Mouse (Mus musculus): Measurements from ENCODE around the gene Pepd. TPM values are rescaled to one million over a fixed set of nuclear protein-coding genes. Genes with fewer than 3 reads are reported as not detected.

Pepd gene
- polyA plus RNA-seq (2015; fragmentation: Nextera tagmentation; extraction: Ambion mirVana) = 44.5 and 54.8 TPM in 2 replicates

- no peaks in the 10 kb centered on the region for H3K36me3 ChIP-seq (ENCODE audit: insufficient read depth, low read length)
- DNase-seq (ENCODE audit: low spot score) = peak; percentile 94
- no peak for TF ChIP-seq CTCF (IDR thresholded peaks at IDR 0.05)
- no peak for TF ChIP-seq EP300 (IDR thresholded peaks at IDR 0.05)
- ATAC-seq = peak; percentile 99
- WGBS = 5% methylated on average over 44 of the region's 44 CpGs
- H3K27me3 ChIP-seq (replicated peaks; ENCODE audit: insufficient read depth, low read length) = no peaks in the 10 kb centered on the region
- peak within 1 kb of the TSS; percentile 83 for H3K4me3 ChIP-seq (ENCODE audit: low read depth, low read length)
- peak within 1 kb of the TSS; percentile 74 for H3K9ac ChIP-seq (replicated peaks; ENCODE audit: low read depth)
- peak within 1 kb of the TSS; percentile 43; the same call in 1 of the 2 replicates for H3K27ac ChIP-seq (ENCODE audit: low read length)
- peaks cover 5% of the 10 kb centered on the region; the same call in 1 of the 2 replicates for H3K4me1 ChIP-seq (ENCODE audit: insufficient read depth, low read depth, low read length)
- H3K9me3 ChIP-seq (ENCODE audit: low read length) = no peaks in the 10 kb centered on the region
- peak within 1 kb of the TSS; percentile 96 for H3K4me2 ChIP-seq (replicated peaks; ENCODE audit: low read depth, low read length)
Measured at GRCm38 (mm10) chr7:34911919-34912897, at the start of gene Pepd. TSS of gene Pepd (plus strand) at chr7:34912379.

- no peak for TF ChIP-seq CTCF (IDR thresholded peaks at IDR 0.05)
- TF ChIP-seq EP300 (IDR thresholded peaks at IDR 0.05) = no peak
- Histone ChIP-seq H3K4me2 (replicated peaks; ENCODE audit: low read depth, low read length) (no peak overlapping the region), H3K4me3 (ENCODE audit: low read depth, low read length) (no peak overlapping the region), H3K4me1 (ENCODE audit: insufficient read depth, low read depth, low read length) (no peaks in the 10 kb centered on the region), H3K9me3 (ENCODE audit: low read length) (no peaks in the 10 kb centered on the region), H3K36me3 (ENCODE audit: insufficient read depth, low read length) (no peaks in the 10 kb centered on the region), H3K27me3 (replicated peaks; ENCODE audit: insufficient read depth, low read length) (no peaks in the 10 kb centered on the region), H3K27ac (ENCODE audit: low read length) (no peak overlapping the region), H3K9ac (replicated peaks; ENCODE audit: low read depth) (no peak overlapping the region)
- DNase-seq (ENCODE audit: low spot score) (no peak), ATAC-seq (no peak)
- WGBS = 65% methylated on average over 6 of the region's 6 CpGs
Measured at GRCm38 (mm10) chr7:34867289-34867688, 44.9 kb upstream of the Pepd start.

- ATAC-seq (no peak), DNase-seq (ENCODE audit: low spot score) (no peak)
- TF ChIP-seq EP300 (IDR thresholded peaks at IDR 0.05) (no peak), CTCF (IDR thresholded peaks at IDR 0.05) (no peak)
- Histone ChIP-seq H3K4me2 (replicated peaks; ENCODE audit: low read depth, low read length) (no peak overlapping the region), H3K27me3 (replicated peaks; ENCODE audit: insufficient read depth, low read length) (no peaks in the 10 kb centered on the region), H3K9ac (replicated peaks; ENCODE audit: low read depth) (no peak overlapping the region), H3K4me1 (ENCODE audit: insufficient read depth, low read depth, low read length) (no peaks in the 10 kb centered on the region), H3K27ac (ENCODE audit: low read length) (no peak overlapping the region), H3K4me3 (ENCODE audit: low read depth, low read length) (no peak overlapping the region), H3K36me3 (ENCODE audit: insufficient read depth, low read length) (no peaks in the 10 kb centered on the region), H3K9me3 (ENCODE audit: low read length) (no peaks in the 10 kb centered on the region)
- WGBS = 75% methylated on average over 13 of the region's 13 CpGs
Measured at GRCm38 (mm10) chr7:34869693-34870092, 42.5 kb upstream of the Pepd start.

- Histone ChIP-seq H3K27me3 (replicated peaks; ENCODE audit: insufficient read depth, low read length) (no peaks in the 10 kb centered on the region), H3K9ac (replicated peaks; ENCODE audit: low read depth) (no peak overlapping the region), H3K27ac (ENCODE audit: low read length) (no peak overlapping the region), H3K4me2 (replicated peaks; ENCODE audit: low read depth, low read length) (no peak overlapping the region), H3K36me3 (ENCODE audit: insufficient read depth, low read length) (no peaks in the 10 kb centered on the region), H3K4me1 (ENCODE audit: insufficient read depth, low read depth, low read length) (no peaks in the 10 kb centered on the region), H3K9me3 (ENCODE audit: low read length) (no peaks in the 10 kb centered on the region), H3K4me3 (ENCODE audit: low read depth, low read length) (no peak overlapping the region)
- DNase-seq (ENCODE audit: low spot score) (peak; percentile 46), ATAC-seq (peak; percentile 43; the same call in 1 of the 2 replicates)
- TF ChIP-seq EP300 (IDR thresholded peaks at IDR 0.05) = no peak
- peak; percentile 58 for TF ChIP-seq CTCF (IDR thresholded peaks at IDR 0.05)
- 37% methylated on average over 7 of the region's 7 CpGs for WGBS
Measured at GRCm38 (mm10) chr7:34876787-34877186, 35.4 kb upstream of the Pepd start.

- no peaks in the 10 kb centered on the region for H3K36me3 ChIP-seq (ENCODE audit: insufficient read depth, low read length)
- H3K9ac ChIP-seq (replicated peaks; ENCODE audit: low read depth) = no peak overlapping the region
- no peak for DNase-seq (ENCODE audit: low spot score)
- H3K27ac ChIP-seq (ENCODE audit: low read length) = no peak overlapping the region
- H3K4me2 ChIP-seq (replicated peaks; ENCODE audit: low read depth, low read length) = no peak overlapping the region
- H3K4me1 ChIP-seq (ENCODE audit: insufficient read depth, low read depth, low read length) = no peaks in the 10 kb centered on the region
- no peak for ATAC-seq
- no peak overlapping the region for H3K4me3 ChIP-seq (ENCODE audit: low read depth, low read length)
- WGBS = 63% methylated on average over 7 of the region's 7 CpGs
- no peaks in the 10 kb centered on the region for H3K27me3 ChIP-seq (replicated peaks; ENCODE audit: insufficient read depth, low read length)
- H3K9me3 ChIP-seq (ENCODE audit: low read length) = no peaks in the 10 kb centered on the region
- TF ChIP-seq EP300 (IDR thresholded peaks at IDR 0.05) = no peak
- TF ChIP-seq CTCF (IDR thresholded peaks at IDR 0.05) = no peak
Measured at GRCm38 (mm10) chr7:34877820-34878219, 34.4 kb upstream of the Pepd start.

GRCm38 (mm10) chr7:34888441-34888840 lies 23.7 kb upstream of the Pepd start:
- H3K9me3 ChIP-seq (ENCODE audit: low read length) = no peaks in the 10 kb centered on the region
- H3K4me2 ChIP-seq (replicated peaks; ENCODE audit: low read depth, low read length) = no peak overlapping the region
- no peaks in the 10 kb centered on the region for H3K27me3 ChIP-seq (replicated peaks; ENCODE audit: insufficient read depth, low read length)
- no peak overlapping the region for H3K27ac ChIP-seq (ENCODE audit: low read length)
- H3K9ac ChIP-seq (replicated peaks; ENCODE audit: low read depth) = no peak overlapping the region
- no peaks in the 10 kb centered on the region for H3K4me1 ChIP-seq (ENCODE audit: insufficient read depth, low read depth, low read length)
- H3K4me3 ChIP-seq (ENCODE audit: low read depth, low read length) = no peak overlapping the region
- TF ChIP-seq CTCF (IDR thresholded peaks at IDR 0.05) (no peak), EP300 (IDR thresholded peaks at IDR 0.05) (no peak)
- WGBS = 66% methylated on average over 6 of the region's 6 CpGs
- ATAC-seq = no peak
- H3K36me3 ChIP-seq (ENCODE audit: insufficient read depth, low read length) = no peaks in the 10 kb centered on the region
- no peak for DNase-seq (ENCODE audit: low spot score)
